Mouse (Mus musculus) forelimb bud, embryonic 11.5 days (tissue): ENCODE results near the gene Atg4b.

Experiments used
- DNase-seq: peaks from one replicate; pipeline ENCODE4 v3.0.0-alpha.2; 2012; ENCODE audit warnings: low read depth, low spot score

Gene Atg4b

DNA sequence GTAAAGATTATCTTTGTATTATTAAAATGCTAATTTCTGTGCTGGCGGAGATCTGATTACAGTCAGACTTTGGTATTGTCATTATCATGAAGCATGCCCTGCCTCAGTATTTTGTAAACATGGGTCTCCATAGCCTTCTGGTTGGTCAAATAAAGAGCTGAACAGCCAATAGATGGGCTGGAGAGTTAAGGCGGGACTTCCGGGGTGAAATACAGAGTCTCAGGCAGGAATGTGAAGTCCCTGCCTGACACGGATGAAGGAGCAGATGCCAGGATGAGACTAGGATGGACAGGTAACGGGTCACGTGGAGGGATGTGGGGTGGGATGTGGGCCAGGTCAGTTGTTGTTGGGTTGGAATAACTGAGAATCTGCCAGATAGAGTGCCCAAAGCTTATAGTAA is at the start of gene Atg4b:
Atg4b (plus strand) TSS at position 211 of the 400 bp plus-strand sequence.
- DNase-seq = no peak

DNA sequence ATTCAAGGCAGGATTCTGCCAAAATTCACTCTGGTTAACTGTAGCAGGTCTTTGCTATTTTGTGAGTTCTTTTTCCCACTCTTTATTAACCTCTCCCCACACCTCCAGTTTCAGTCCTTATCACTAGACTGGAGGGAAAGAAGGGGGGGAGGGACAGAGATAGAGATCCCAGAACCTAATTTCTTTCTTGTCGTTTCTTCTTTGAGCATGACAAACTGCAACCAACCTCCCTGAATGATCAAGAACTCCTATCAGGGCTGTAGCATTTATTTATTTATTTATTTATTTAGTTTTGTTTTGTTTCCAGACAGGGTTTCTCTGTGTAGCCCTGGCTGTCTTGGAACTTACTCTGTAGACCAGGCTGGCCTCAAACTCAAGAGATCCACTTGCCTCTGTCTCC is 49.2 kb upstream of the Atg4b start:
- no peak for DNase-seq

DNA sequence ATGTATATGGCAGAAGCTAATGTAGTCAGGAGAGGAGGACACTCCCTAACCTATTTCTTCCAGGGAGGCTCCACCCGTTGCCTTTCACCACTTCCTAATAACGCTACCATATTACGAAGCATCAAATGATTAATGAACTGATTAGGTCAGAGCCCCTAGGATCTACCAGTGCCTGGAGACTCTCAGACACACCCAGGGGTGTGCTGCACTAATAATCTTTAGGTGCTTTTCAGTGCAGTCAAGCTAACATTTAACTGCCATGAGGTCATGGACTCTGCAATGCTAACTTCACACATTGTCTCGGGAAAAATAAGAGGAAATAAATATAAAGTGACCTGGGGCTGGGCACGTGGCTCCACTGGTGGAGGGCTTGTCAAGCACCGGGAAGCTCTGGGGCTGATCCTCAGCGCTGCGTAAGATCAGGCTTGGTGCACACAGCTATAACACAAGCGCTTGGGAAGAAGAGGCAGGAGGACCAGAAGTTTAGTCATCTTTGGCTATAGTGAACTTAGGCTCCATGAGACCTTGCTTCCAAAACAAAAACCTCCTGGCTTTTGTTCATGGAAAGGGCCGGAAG is 47.7 kb upstream of the Atg4b start:
- DNase-seq = no peak

DNA sequence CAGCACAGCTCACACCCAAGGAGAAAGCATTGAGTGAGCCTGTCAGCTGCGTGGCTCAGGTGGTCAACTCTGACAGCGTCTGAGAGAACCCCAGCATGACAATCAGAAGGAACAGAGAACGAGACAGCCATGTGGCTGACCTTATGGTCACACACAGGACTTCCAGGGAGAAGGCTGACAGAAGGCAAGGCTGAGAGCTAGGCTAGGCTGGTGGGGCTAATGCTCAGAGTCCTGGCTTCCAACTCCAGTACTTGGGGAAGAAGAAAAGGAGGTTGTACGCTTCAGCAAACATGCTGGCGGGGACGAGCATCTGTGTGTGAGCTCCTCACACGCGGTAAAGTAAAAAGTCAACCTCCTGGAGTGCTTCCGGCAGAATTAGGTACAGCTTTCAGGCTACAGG is 47.0 kb upstream of the Atg4b start:
- DNase-seq = no peak

DNA sequence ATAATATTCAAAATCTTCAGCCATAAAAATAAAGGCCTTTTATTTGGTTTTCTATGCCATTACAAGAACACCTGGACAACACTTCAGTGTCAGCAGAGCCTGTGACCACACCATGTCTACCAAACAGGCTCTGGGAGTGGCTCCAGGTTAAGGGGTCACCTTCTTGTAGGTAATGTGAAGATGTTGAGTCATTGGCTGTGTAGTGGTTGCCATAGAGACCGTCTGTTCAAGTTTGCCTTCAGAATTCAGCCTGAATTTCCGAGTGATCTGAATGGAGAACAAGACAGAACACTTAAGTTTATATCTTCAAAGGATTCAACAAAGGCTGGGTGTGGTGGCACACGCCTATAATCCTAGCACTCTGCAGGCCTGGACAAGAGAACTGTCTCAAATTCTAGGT is 45.9 kb upstream of the Atg4b start:
- DNase-seq = no peak

DNA sequence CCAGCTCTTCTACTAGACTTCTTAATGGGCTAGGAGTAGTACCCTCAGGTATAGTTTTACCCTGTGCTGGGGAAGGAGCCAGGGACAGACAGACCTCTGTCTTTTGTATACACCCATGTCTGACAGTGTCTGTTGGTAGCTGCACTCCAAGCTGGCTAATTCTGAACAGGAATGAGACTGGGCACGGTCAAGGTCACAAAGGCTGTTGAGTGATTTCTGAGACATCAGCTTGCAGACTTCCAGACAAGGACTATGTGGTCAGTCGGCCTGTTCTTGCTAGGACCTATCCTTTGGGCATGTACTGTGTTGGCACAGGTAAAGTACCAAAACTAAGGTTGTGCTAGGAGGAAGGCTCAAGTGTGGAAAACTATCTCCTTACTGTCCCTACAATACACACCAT is 35.1 kb upstream of the Atg4b start:
- no peak for DNase-seq

DNA sequence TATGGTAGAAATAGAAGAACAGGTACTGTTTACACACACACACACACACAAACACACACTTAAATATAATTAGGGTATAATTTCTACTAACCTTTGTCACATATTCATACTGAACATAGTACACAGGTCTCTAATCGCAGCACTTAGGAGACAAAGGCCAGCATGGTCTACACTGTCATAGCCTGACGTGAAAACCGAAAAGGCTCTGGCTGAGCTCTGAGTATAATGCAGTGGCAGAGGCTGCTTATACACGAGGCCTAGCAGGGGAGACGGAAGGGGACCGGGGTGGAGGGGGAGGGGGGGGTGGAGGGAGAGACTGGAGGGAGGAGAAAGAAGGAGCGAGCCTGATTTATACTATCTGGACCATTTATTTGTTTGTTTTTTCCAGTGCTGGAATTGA is 29.7 kb upstream of the Atg4b start:
- no peak for DNase-seq

DNA sequence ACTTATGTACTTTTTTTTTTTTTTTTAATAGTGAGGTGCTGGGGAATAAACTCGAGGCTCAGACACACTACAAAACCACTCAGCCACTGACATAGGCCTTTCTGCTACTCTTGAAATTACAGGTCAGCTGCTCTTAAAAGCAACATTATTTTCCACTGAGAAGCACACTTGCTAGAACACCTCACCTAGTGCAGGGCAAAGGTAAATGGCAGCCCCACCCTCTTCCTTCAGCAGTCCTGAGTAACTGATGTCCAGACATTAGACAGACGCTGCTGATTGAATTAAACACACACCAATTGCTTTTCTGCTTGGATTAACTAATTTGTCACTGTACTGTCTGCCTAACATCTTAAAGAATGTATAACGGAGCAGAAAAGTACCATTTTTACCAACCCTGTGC is 26.7 kb upstream of the Atg4b start:
- DNase-seq = no peak

DNA sequence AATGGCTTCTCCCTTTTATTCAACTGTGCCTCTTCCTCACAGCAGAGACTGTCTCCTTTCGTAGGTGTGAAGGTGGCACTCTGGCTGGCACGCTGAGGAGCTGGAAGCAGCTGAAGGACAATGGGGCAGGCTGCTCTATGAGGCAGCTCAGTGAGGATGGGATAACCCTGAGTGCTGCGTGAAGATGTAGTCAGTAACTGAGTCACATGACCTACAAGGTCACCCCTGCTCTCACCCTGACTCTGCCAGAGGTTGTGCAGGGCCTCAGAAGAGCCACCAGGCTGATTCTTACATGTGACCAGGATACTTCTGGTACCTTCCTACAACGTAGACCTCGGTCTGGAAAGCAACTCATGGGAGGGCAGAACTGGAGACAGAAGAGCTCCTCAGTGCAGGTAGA is 25.6 kb upstream of the Atg4b start:
- no peak for DNase-seq

DNA sequence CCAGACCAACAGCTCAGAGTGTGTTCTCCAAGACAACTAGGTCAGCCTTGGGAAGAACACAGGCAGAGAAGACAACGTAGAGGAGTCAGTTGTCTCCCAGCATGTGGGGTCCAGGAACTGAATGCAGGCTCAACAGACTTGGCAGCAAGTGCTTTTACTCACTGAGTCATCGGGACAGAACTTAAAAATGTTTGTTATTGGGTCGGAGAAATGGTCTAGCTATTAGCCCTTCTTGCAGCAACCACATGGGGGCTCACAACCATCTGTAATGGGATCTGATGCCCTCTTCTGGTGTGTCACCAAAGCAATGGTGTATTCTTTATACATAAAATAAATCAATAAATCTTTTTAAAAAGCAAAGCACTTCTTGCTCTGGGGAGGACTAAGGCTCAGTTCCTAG is 25.2 kb upstream of the Atg4b start:
- DNase-seq = no peak

DNA sequence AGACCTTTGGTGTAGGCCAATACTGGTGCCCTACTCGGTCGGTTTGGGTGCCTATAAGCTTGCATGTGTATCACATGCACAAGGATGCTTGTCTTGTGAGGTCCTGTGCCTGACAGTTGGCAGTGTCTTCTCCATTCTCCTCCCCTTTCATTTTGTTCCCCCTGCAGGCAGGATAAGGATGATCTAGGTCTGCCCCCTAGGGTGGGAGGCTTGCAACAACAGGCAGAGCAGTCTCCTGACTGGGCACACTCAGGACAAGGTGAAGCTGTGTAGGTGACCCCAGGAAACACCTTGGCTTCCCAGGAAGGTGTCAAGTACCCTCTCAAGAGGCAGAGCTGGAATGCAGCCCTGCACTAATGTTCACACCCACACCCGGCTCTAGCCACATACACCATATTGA is 24.3 kb upstream of the Atg4b start:
- DNase-seq = peak; percentile 14

DNA sequence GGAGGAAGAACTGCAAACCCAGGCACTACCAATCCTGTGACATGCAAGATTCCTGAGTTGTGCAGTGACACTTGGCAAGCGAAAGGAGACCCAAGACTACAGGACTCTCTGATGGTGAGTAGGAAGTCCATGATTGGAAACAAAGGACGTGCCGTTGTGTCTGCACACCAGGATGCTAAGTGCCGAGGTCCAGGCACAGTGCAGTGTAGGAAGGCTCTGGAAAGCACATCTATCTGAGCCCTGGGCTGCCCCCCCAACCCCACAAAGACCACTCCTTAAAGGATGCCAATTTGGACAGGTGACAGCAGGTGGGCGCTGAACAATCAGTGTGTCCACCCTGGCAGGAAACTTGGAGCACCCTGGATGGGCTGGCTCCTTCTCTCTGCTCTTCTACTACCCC is 20.2 kb upstream of the Atg4b start:
- DNase-seq = no peak

DNA sequence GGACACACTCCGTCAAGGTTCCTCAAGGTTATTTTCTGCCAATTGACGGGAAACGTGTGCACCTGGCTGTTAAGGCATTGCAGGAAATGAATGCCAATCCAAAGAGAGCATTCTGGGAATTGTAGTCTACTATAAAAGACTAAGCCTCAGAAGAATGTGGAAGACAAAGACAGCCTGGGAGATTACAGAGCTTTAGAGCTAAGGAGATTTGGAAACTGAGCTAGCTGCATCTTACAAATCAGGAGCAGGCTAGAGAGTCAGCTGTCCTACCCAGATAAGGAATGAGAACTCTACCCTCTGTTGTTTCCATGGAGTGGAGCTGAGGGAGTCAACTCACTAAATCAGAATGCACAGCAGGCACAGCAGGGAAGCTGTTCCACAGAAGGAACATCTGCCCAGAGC is 19.4 kb upstream of the Atg4b start:
- DNase-seq = no peak

DNA sequence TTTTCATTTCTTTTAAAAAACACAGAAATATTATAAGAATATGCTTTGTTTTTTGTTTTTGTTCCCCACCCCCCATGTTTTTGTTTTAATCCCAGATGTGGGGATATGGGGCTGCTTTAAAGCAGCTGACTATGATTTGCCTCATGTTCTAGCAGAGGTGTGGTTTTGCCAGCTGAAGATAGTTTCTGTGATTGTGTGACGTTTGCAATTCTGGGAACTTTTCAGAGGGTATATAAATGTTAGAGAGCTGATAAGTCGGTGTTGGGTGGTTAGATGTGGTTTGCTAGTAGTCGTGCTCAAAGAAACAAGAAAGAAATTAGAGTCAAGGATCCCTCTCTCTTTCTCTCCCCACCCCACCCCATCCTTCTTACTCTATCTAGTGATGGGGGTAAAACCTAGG is 15.4 kb upstream of the Atg4b start:
- DNase-seq = no peak

DNA sequence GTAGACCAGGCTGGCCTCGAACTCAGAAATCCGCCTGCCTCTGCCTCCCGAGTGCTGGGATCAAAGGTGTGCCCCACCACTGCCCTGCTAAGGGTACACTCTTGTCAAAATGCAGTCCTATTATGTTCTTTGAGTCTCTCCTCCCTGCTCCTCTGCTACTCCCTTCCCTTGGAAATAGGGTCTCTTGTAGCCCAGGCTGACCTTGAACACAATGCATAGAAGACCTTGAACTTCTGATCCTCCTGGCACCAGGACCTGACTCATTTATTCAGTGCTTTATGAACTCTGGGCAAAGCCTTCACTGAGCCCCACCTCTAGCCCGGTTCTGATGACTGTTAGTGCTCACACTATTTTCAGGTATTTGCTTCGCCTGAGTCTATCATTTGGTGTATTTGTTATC is 13.6 kb upstream of the Atg4b start:
- no peak for DNase-seq

DNA sequence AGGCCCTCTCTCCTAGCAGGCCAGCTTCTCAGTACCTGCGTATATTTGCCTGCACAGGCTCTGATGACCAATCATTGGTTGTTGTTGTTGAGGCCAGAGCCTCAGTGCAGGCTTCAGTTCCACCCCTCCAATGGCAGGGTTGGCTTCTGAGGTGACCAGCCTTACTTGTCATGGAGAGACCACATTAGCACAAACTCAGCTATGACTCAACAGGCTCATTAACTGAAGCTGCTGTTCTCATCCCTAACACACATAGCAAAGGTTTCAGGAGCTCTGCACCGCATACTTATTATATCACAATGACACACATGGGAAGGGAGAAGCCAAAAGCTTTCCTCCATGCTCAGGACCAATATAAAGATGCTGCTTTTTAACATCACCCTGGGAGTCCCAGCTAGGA is 10.6 kb upstream of the Atg4b start:
- DNase-seq = no peak

DNA sequence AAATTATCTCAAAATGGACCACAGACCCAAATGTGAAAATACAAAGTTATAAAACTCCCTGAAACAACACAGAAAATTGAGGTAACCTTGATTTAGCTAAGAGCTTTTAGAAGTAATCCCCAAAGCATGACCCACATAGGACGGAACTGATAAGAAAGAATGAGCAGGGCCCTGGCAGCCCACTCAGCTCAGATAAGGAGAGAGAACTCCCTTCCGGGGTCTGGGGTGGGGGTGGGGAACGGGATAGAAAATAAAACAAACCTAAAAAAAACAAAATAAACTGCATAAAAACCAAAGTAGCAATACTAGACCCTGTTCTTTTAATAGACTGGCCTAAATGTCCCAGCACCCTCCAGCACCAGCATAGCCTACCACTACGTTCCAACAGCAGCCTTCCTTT is 9.3 kb upstream of the Atg4b start:
- DNase-seq = no peak

DNA sequence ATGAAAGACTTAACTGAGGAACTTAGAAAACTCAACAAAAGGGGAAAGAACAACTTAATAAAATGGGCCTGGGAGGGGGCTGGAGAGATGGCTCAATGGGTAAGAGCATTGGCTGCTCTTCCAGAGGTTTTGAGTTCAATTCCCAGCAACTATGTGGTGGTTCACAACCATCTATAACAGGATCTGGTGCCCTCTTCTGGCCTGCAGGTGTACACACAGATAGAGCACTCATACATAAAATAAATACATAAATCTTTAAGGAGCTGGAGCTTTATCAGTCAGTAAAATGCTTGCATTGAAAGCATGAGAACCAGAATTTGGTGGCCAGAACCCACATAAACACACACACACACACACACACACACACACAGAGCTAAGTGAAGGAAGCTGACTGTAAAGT is 8.4 kb upstream of the Atg4b start:
- DNase-seq = no peak

DNA sequence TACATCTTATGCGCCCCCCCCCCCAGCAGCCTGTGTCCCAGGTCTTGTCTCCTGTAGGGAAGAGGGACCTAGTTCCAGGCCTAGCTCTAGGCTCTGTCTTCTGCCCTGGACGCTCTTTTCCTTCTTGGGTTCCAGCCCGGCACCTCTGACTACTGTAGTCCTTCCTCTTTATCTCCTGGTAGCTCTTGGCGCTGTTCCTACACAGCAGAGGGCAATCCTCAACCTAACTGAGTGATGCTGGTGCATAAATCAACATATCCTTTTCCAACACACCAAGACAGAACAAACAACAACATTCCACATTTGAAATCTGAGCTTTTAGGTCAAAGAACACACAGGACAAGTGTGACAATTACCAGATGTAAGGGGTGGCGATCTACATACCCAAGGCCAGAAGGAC is 5.1 kb upstream of the Atg4b start:
- no peak for DNase-seq

DNA sequence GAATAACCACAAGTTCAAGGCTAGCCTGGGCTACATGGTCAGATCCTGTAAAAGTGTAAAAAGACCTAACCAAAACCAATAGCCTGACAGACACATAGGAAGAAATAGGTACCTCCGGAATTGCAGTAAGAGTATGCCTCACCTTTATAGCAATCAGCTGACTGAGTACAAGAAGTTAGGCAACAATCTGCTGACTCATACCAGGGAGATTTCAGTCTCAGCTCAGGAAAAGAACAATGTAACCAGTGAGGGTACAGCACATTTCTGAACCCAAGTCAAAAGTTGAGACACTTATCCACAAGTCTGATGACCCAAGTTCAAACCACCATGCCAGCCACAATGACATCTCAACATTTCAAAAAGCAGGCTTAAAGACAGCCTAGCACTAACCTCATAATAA is 2.8 kb upstream of the Atg4b start:
- no peak for DNase-seq

DNA sequence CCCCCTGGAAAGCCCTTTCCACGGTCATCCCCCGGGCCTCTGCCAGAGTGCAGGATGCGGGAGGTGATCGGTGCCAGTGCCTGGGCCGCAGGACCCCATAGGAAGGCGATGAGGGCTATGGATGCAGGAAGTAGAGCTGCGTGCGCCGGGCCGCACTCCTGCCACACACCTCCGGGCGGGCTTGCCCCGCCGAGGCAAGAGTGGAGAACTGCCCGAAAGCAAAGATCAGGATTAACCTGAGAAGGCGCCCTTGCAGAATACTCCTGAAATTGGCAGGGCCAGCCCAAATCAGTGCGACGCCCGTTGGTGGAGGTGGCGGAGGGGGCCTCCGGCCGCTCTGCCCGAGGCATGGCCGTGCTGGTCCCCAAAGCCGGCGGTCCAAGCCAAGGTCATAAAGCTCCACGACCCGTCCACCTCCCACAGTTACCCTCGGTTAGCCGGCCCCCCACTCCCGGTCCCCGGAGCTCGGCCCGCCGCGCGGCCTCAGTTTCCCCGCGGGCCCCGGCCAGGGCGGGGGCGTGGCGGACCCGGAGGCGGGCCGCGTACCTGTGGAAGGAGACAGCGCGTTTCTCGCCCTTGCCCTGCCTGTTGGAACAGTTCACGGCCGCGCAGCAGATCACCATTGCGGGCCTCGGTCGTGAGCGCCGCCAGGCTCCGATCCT is 2.7 kb downstream of the Atg4b start:
- DNase-seq = peak; percentile 38

DNA sequence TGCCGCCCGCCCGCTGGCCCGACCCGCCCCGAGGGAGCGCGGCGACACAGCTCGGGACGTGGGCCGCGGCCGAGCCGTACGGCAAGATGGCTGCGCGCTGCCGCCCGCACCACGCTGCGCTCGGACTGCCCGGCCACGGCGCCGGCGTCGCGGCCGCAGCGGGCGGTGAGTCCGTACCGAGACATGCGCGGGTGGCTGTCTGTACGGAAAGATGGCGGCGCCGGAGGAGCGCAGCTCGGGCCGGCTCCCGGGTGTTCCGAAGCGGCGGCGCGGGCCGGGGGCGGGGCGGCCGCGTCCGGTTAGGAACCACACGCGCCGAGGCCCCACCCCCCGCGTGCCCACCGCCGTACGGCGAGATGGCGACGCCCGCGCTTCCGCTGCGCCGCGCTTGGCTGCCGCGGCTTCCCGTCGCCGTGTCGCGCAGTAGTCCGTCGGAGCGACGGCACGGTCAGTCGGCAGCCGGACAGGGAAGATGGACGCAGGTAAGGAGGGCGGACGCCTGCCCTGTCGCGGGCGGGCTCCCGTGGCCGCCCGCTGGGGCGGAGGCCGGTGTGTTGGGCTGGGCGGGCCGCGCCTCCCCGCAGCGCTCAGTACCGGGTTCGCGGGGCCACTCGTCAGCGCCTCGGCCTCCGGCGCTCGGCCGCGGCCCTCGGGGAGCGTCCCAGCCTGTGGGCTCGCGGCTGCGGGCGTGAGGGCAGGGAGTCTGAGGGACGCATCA is 3.4 kb downstream of the Atg4b start, which contains the start of gene Thap4:
Thap4 (minus strand) TSS at position 292 of the 718 bp plus-strand sequence.
- DNase-seq = peak; percentile 82

DNA sequence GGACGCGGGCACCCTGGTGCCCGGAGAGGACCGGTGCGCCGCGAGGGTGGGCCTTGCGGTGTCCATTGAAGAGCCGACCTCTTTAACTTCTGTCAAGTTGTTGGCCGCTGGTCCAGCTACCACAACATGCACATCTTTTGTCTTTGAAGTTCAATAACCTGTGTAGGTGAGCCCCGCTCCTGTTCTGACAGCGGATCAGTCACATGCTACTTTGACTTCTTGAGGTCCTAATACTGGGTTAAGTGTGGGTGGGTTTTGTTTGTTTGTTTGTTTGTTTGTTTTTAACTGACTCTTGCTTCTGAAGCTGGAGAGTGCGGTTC is 4.0 kb downstream of the Atg4b start:
- no peak for DNase-seq
